Mouse (Mus musculus) midbrain, postnatal 0 days (tissue): Measurements from ENCODE around the gene Parp1. TPM values are rescaled to one million over a fixed set of nuclear protein-coding genes. Genes with fewer than 3 reads are reported as not detected.

ENCODE experiments used
- ATAC-seq: fragments of 200-750 bp; cut with Nextera tagmentation; 2 replicates; pipeline ENCODE4 v1.8.0; 2017; ENCODE audit warnings: moderate number of reproducible peaks, mild to moderate bottlenecking, moderate TSS enrichment, moderate library complexity; ENCODE audit not compliant: low FRiP score
- DNase-seq: peaks from one replicate; pipeline ENCODE4 v3.0.0-alpha.2; 2015; ENCODE audit warnings: low spot score
- H3K27ac ChIP-seq: fragments of 300-500 bp; sonication (generic); 2 replicates; pipeline ENCODE4 v1.5.1; 2014; ENCODE audit warnings: low read depth, mild to moderate bottlenecking, low read length, mixed read lengths
- H3K27me3 ChIP-seq: fragments of 300-500 bp; sonication (generic); 2 replicates; pipeline ENCODE4 v1.6.1; 2014; ENCODE audit warnings: low read length, control low read depth, mixed read lengths; ENCODE audit not compliant: insufficient read depth
- H3K36me3 ChIP-seq: fragments of 300-500 bp; sonication (generic); 2 replicates; pipeline ENCODE4 v1.6.1; 2014; ENCODE audit warnings: low read length, control low read depth, mixed read lengths; ENCODE audit not compliant: insufficient read depth
- H3K4me1 ChIP-seq: fragments of 300-500 bp; sonication (generic); 2 replicates; pipeline ENCODE4 v1.6.1; 2014; ENCODE audit warnings: mild to moderate bottlenecking, control low read depth, antibody characterized with exemption, low read length, mixed read lengths; ENCODE audit not compliant: insufficient read depth
- H3K4me2 ChIP-seq: fragments of 300-500 bp; sonication (generic); 2 replicates; pipeline ENCODE4 v1.6.1; 2014; ENCODE audit warnings: low read depth, mild to moderate bottlenecking, low read length, mixed read lengths; ENCODE audit not compliant: poor library complexity, severe bottlenecking
- H3K4me3 ChIP-seq: fragments of 300-500 bp; sonication (generic); 2 replicates; pipeline ENCODE4 v1.5.1; 2014; ENCODE audit warnings: low read depth, mild to moderate bottlenecking, low read length, moderate library complexity
- H3K9ac ChIP-seq: fragments of 300-500 bp; sonication (generic); replicated peaks from 2 replicates; pipeline ENCODE4 v1.6.1; 2014; ENCODE audit warnings: mild to moderate bottlenecking, low read length, moderate library complexity, mixed read lengths; ENCODE audit not compliant: poor library complexity, severe bottlenecking
- H3K9me3 ChIP-seq: fragments of 300-500 bp; sonication (generic); 2 replicates; pipeline ENCODE4 v1.6.1; 2016; ENCODE audit warnings: low read length, control low read depth
- CTCF ChIP-seq: IDR thresholded peaks from 2 replicates; pipeline ENCODE4 v1.5.1; 2016; ENCODE audit warnings: antibody characterized with exemption, mild to moderate bottlenecking
- WGBS: fragments of 180-500 bp; shearing (Covaris S2); extraction: QIAGEN DNeasy Blood & Tissue Kit; methylation state at CpG from one replicate; pipeline ENCODE4 v1.1.7; 2014; 5-methylcytosine and 5-hydroxymethylcytosine counted together
- microRNA-seq: library from miRNA; unstranded; fragments of <30 nt; microRNA quantifications from one replicate; pipeline ENCODE4, GENCODE M21; 2016; ENCODE audit warnings: borderline number of aligned reads
- polyA plus RNA-seq: library from polyadenylated mRNA; unstranded; fragments of >200 nt; fragmentation: Nextera tagmentation; extraction: Ambion mirVana; gene quantifications from 2 replicates; pipeline ENCODE4 v1.2.1, GENCODE M21; 2015
- total RNA-seq: library from RNA; depleted of rRNA; stranded (reverse); fragments of >200 nt; gene quantifications from 2 replicates; pipeline ENCODE4 v1.2.3, GENCODE M21; 2014; rRNA removed

Gene Parp1
- total and polyA plus RNA-seq, 2 experiments from 2014 or later = 43.0 to 66.3 TPM

GRCm38 (mm10) chr1:180641137-180641517 is 72.4 kb downstream of the Parp1 start, which contains the start of gene Lin9:
Gene Lin9 (plus strand): TSS chr1:180641150.
- no peaks in the 10 kb centered on the region for H3K9me3 ChIP-seq
- no peaks in the 10 kb centered on the region for H3K4me1 ChIP-seq
- H3K27me3 ChIP-seq = no peaks in the 10 kb centered on the region
- H3K4me3 ChIP-seq = peak within 1 kb of the TSS; percentile 97
- ATAC-seq = peak; percentile 88
- H3K9ac ChIP-seq = peak within 1 kb of the TSS; percentile 86
- peak within 1 kb of the TSS; percentile 92 for H3K4me2 ChIP-seq
- no peak for TF ChIP-seq CTCF
- H3K27ac ChIP-seq = peak within 1 kb of the TSS; percentile 73
- no peaks in the 10 kb centered on the region for H3K36me3 ChIP-seq
- DNase-seq = peak; percentile 95
- 1% methylated on average over 34 of the region's 47 CpGs for WGBS

DNA sequence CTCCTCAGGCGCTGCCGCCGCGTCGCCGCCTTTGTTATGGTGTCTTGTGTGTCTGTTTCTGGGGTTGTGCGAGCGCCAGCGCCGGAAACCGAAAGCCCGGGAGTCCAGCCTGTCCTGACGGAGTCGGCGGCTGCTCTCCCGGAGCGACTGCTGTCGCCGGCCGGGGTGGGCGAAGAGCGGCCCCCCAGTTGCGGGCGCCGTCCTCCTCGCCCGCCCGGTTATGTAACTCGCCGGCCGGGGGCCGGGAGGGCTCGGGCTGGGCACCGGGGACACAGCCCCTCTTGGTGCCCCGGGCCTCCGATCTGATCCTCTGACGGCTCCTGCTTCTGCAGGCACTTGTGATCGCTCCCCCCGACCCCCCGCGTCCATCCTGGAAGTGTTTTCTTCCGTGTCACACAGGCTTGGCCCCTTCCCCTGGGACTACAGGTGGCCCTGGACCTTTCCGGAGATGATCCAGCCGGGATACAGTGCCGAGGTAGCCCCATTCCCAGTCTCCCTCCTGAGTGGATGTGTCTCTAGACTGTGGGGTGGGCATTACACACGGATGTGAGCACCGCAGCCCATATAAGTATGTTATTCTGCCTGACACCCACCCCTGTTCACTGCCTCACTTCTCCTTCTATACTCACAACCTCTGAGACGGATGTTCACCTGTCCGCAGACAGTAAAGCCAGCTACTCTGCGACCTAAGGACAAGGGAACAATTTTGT is 72.9 kb downstream of the Parp1 start:
- no peaks in the 10 kb centered on the region for H3K36me3 ChIP-seq
- H3K4me2 ChIP-seq = peak overlapping the region; percentile 92
- no peaks in the 10 kb centered on the region for H3K4me1 ChIP-seq
- peak overlapping the region; percentile 97 for H3K4me3 ChIP-seq
- H3K9ac ChIP-seq = peak overlapping the region; percentile 86
- peak; percentile 50 for ATAC-seq
- no peaks in the 10 kb centered on the region for H3K9me3 ChIP-seq
- DNase-seq = peak; percentile 11
- 3% methylated on average over 44 of the region's 50 CpGs for WGBS
- H3K27me3 ChIP-seq = no peaks in the 10 kb centered on the region
- peak overlapping the region; percentile 73 for H3K27ac ChIP-seq
- no peak for TF ChIP-seq CTCF

DNA sequence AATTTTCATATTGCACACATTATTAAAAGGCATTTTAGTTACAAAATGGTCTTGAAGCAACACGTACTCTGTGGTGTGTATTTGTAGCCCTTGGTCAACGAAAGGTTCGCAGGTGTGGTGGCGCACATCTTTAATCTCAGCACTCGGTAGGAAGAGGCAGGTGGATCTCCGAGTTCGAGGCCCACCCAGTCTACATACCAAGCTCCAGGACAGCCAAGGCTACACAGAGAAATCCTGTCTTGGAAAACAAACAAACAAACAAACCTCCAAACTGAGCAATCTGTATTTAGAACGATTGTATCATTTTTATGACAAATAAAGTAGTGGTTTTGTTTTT is 73.5 kb downstream of the Parp1 start:
- H3K27ac ChIP-seq = no peak overlapping the region
- TF ChIP-seq CTCF = no peak
- 76% methylated on average over 8 of the region's 8 CpGs for WGBS
- H3K9ac ChIP-seq = no peak overlapping the region
- peak overlapping the region; percentile 92 for H3K4me2 ChIP-seq
- no peaks in the 10 kb centered on the region for H3K36me3 ChIP-seq
- H3K9me3 ChIP-seq = no peaks in the 10 kb centered on the region
- H3K4me3 ChIP-seq = peak overlapping the region; percentile 97; the same call in 1 of the 2 replicates
- H3K4me1 ChIP-seq = no peaks in the 10 kb centered on the region
- DNase-seq (no peak), ATAC-seq (no peak)
- no peaks in the 10 kb centered on the region for H3K27me3 ChIP-seq

Small RNA genes lying within 50 kb of the gene (microRNA-seq; reads per million reads assigned to microRNA genes)
- gene Mir6904 = not detected

Other genes starting within 250 kb of the Parp1 start
- 12.2 and 13.9 TPM in 2 replicates for gene Itpkb, start 238.4 kb upstream of the Parp1 start, total RNA-seq
- 2.0 and 2.2 TPM in 2 replicates for gene Itpkb, start 238.4 kb upstream of the Parp1 start, polyA plus RNA-seq
- gene Stum, start 85.4 kb upstream of the Parp1 start, total RNA-seq = 86.7 and 93.5 TPM in 2 replicates
- 17.8 and 18.1 TPM in 2 replicates for gene Stum, start 85.4 kb upstream of the Parp1 start, polyA plus RNA-seq
- gene Lin9, start 72.2 kb downstream of the Parp1 start, total RNA-seq = 8.3 and 11.2 TPM in 2 replicates
- gene Lin9, start 72.2 kb downstream of the Parp1 start, polyA plus RNA-seq = 3.4 and 4.1 TPM in 2 replicates
- gene Mixl1, start 128.1 kb downstream of the Parp1 start, total RNA-seq = not detected in 2 replicates
- 0.10 and 0.17 TPM in 2 replicates for gene Mixl1, start 128.1 kb downstream of the Parp1 start, polyA plus RNA-seq
- gene Acbd3, start 157.1 kb downstream of the Parp1 start, total RNA-seq = 30.0 and 42.5 TPM in 2 replicates
- gene Acbd3, start 157.1 kb downstream of the Parp1 start, polyA plus RNA-seq = 15.8 and 18.8 TPM in 2 replicates
- gene H3f3a, start 245.0 kb downstream of the Parp1 start, total RNA-seq = 1,783 and 3,084 TPM in 2 replicates
- gene H3f3a, start 245.0 kb downstream of the Parp1 start, polyA plus RNA-seq = 1,997 and 2,039 TPM in 2 replicates